Mouse (Mus musculus) bone marrow macrophage, adult 2 months (primary cell): ENCODE results near the gene Prr7.

Experiments used
- CTCF ChIP-seq: IDR thresholded peaks from 2 replicates; pipeline ENCODE4 v1.5.1; 2012; ENCODE audit warnings: low read depth, mild to moderate bottlenecking, low read length, moderate library complexity
- POLR2A ChIP-seq: IDR thresholded peaks from 2 replicates; pipeline ENCODE4 v1.6.1; 2012; ENCODE audit warnings: mild to moderate bottlenecking, low read depth, low read length, borderline replicate concordance

DNA sequence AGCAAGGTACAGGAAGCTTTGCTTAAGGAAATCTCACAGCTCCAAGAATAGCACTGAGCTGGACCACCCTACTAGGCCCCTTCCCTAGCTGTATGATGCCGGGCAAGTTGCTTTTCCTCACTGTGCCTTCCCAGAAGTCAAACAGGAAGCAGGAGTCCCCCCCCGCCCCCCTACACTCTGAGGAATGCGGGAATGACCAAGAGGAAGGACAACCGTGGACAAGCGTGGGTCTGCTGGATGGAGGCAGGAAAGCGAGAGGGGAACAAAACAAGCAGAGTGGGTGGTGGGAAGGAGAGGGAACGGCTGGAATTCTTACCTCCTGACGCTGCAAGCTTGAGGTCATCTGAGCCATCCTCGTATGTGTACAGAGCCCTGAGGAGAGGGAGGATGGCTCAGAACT lies 19.0 kb downstream of the Prr7 start:
- TF ChIP-seq POLR2A (no peak), CTCF (no peak)
